Mouse (Mus musculus) intestine, embryonic 15.5 days (tissue): ENCODE measurements around the gene Glmp. TPM values are rescaled to one million over a fixed set of nuclear protein-coding genes. Genes with fewer than 3 reads are reported as not detected.

ENCODE experiments used
- ATAC-seq: fragments of 200-750 bp; cut with Nextera tagmentation; 2 replicates; pipeline ENCODE4 v1.8.0; 2017; ENCODE audit warnings: moderate TSS enrichment, moderate library complexity
- H3K27ac ChIP-seq: fragments of 300-500 bp; sonication (generic); 2 replicates; pipeline ENCODE4 v1.5.1; 2015; ENCODE audit warnings: mild to moderate bottlenecking, inconsistent platforms
- H3K27me3 ChIP-seq: fragments of 300-500 bp; sonication (generic); replicated peaks from 2 replicates; pipeline ENCODE4 v1.6.1; 2015; ENCODE audit warnings: inconsistent platforms
- H3K36me3 ChIP-seq: fragments of 300-500 bp; sonication (generic); 2 replicates; pipeline ENCODE4 v1.6.1; 2015; ENCODE audit warnings: inconsistent platforms
- H3K4me1 ChIP-seq: fragments of 300-500 bp; sonication (generic); replicated peaks from 2 replicates; pipeline ENCODE4 v1.6.1; 2015; ENCODE audit warnings: inconsistent platforms
- H3K4me2 ChIP-seq: fragments of 300-500 bp; sonication (generic); replicated peaks from 2 replicates; pipeline ENCODE4 v1.6.1; 2015; ENCODE audit warnings: mild to moderate bottlenecking, inconsistent platforms
- H3K4me3 ChIP-seq: fragments of 300-500 bp; sonication (generic); replicated peaks from 2 replicates; pipeline ENCODE4 v1.5.1; 2015; ENCODE audit warnings: inconsistent platforms
- H3K9ac ChIP-seq: fragments of 300-500 bp; sonication (generic); 2 replicates; pipeline ENCODE4 v1.6.1; 2015; ENCODE audit warnings: inconsistent platforms
- H3K9me3 ChIP-seq: fragments of 300-500 bp; sonication (generic); 2 replicates; pipeline ENCODE4 v1.6.1; 2016; ENCODE audit warnings: inconsistent platforms
- WGBS: fragments of 180-500 bp; shearing (Covaris S2); methylation state at CpG from one replicate; pipeline ENCODE4 v1.1.7; 2015; 5-methylcytosine and 5-hydroxymethylcytosine counted together
- polyA plus RNA-seq: library from polyadenylated mRNA; unstranded; fragments of >200 nt; fragmentation: Nextera tagmentation; extraction: Ambion mirVana; gene quantifications from 2 replicates; pipeline ENCODE4 v1.2.1, GENCODE M21; 2015

Gene Glmp
- polyA plus RNA-seq, 1 experiment from 2014 or later, result 268 TPM

DNA sequence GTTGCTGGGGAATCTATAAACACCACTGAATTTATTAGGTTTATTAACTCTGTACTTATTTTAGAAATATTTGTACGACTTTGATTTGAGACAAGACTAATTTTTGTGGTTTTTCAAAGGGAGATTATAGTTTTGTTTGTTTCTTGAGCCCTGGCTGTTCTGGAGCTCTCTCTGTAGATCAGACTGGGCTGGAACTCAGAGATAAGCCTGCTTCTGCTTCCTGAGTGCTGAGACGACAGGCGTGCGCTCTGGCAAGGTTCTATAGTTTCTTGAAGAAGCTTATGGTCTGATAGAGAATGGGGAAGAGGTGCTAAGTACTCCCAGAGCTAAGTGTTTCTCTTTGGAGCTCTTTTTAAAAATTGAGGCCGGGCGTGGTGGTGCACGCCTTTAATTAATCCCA is 13.5 kb downstream of the Glmp start:
- Histone ChIP-seq H3K9ac (no peak overlapping the region), H3K4me1 (peaks cover 8% of the 10 kb centered on the region), H3K9me3 (no peaks in the 10 kb centered on the region), H3K4me3 (no peak overlapping the region), H3K36me3 (peaks cover 12% of the 10 kb centered on the region), H3K27me3 (no peaks in the 10 kb centered on the region), H3K4me2 (no peak overlapping the region), H3K27ac (no peak overlapping the region)
- WGBS, result 91% methylated on average over 7 of the region's 7 CpGs
- no peak for ATAC-seq

DNA sequence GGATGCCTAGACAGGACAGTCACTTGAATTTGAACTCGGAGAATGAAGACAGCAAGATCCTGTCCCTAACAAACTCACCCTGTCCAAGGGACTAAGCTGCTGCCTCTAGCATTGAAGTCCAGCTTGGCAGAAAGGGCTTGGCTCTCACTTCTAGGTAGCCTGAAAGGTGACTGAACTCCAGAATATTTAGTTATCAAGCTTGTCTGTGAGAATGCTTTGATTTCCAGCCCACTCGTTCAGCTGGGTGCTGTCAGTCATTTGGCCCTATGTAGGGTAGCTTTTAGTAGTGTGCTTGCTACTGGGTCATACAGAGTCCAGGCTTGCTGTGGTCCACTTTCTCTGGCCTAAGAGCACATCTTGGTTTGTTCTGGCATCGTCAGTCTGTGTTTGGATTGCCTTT is 14.2 kb downstream of the Glmp start:
- H3K9ac ChIP-seq, result no peak overlapping the region
- no peaks in the 10 kb centered on the region for H3K9me3 ChIP-seq
- H3K27me3 ChIP-seq, result no peaks in the 10 kb centered on the region
- WGBS, result 69% methylated on average over 3 of the region's 3 CpGs
- no peak overlapping the region for H3K27ac ChIP-seq
- peaks cover 19% of the 10 kb centered on the region for H3K36me3 ChIP-seq
- H3K4me1 ChIP-seq, result peaks cover 7% of the 10 kb centered on the region
- H3K4me2 ChIP-seq, result no peak overlapping the region
- ATAC-seq, result no peak
- no peak overlapping the region for H3K4me3 ChIP-seq

DNA sequence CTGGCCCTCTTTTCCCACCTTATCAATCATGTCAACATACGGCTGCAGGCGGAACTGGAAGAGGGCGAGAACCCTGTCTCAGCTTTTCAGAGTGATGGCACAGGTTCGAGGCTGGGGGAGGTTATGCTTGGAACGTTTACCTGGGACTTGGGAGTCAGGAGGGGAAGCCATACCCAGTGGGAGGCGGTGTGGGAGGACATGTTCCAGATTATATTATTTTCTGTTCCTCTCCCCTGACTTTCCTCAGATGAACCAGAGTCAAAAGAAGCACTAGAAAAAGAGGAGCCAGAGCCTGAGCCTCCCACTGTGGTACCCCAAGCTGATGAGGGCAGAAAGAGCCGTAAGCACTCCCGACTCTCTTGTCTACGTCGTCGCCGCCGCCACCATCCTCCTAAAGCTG is 25.9 kb downstream of the Glmp start:
- Histone ChIP-seq H3K36me3 (peaks cover 86% of the 10 kb centered on the region), H3K27me3 (no peaks in the 10 kb centered on the region), H3K27ac (no peak overlapping the region), H3K9me3 (no peaks in the 10 kb centered on the region), H3K4me2 (no peak overlapping the region), H3K4me1 (no peaks in the 10 kb centered on the region), H3K9ac (no peak overlapping the region), H3K4me3 (no peak overlapping the region)
- no peak for ATAC-seq
- 88% methylated on average over 13 of the region's 13 CpGs for WGBS

DNA sequence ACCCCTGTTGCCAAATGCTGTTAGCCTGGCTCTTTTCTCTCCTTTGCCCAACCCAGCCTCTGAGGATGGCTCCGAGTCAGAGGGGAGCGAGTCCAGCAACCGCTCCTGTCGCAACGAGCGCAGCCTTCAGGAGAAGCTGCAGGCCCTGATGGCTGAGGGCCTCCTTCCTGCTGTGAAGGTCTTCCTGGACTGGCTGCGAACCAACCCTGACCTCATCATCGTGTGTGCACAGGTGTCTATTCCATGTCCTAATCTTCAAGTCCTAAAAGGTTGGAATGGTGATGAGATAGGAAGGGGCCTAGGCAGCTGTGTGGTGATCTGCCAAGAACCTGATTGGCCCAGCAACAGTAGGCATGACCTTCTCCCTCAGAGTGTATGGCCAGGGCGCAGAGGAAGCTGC is 28.1 kb downstream of the Glmp start:
- Histone ChIP-seq H3K9me3 (no peaks in the 10 kb centered on the region), H3K36me3 (peaks cover 85% of the 10 kb centered on the region), H3K4me1 (no peaks in the 10 kb centered on the region), H3K9ac (no peak overlapping the region), H3K4me3 (no peak overlapping the region), H3K4me2 (no peak overlapping the region), H3K27me3 (no peaks in the 10 kb centered on the region), H3K27ac (no peak overlapping the region)
- 95% methylated on average over 9 of the region's 9 CpGs for WGBS
- ATAC-seq, result no peak

DNA sequence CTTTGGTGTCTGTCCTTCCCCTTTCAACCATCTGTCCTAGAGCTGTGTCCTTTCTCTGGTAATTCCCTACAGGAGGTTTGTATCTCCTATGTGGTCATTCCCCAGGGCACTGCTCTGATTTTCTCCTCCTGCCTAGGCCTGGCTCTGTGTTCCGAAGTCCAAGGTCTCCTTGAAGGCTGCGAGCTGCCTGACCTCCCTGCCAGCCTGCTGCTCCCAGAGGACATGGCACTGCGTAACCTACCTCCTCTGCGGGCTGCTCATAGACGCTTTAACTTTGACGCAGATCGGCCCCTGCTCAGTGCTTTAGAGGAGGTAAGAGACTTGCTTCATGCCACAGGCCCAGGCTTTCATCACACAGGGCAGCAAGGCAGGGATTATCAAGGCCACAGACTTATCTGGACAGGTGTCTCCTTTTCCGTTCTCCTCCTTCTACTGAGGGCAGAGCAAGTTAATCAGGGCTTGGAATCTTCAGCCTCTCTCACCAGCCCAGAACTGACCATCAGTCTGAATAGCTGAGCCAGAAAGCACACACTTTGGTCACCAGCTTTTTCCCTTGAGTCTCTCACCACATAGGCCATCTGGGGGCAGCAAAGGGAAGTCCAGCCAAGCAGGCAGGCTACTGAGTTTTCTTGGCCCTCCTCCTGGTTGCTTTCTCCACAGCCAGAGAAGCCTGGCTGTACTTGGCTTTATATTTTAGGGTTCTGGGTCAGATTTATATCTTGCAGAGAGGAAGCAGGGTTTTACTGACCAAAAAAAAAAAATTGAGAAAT is 29.8 kb downstream of the Glmp start:
- WGBS, result 91% methylated on average over 8 of the region's 8 CpGs
- Histone ChIP-seq H3K4me2 (no peak overlapping the region), H3K27me3 (no peaks in the 10 kb centered on the region), H3K4me1 (no peaks in the 10 kb centered on the region), H3K36me3 (peaks cover 90% of the 10 kb centered on the region), H3K9me3 (no peaks in the 10 kb centered on the region), H3K4me3 (no peak overlapping the region), H3K27ac (no peak overlapping the region), H3K9ac (0 out of 2 replicates have a peak overlapping the region, but pooled peaks have one; percentile 5)
- ATAC-seq, result no peak

DNA sequence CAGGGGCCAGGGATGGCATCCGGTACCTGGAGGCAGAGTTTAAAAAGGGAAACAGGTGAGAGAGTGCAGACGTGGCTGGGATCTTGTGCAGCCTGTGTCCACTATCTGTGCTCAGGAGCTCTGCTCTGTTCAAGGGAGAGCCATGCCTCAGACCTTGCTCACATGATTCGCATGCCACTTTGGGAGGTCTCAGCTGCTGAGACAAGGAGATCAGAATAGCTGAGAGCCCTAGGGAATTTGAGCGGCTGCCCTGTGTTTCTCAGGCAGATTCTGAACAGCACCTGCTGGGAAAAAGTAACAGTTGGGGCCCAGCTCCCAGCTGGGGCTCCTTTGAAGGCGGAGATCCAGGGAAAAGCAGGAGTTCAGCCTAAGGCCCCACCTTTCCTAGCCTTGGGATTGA is 34.8 kb downstream of the Glmp start:
- no peak overlapping the region for H3K4me2 ChIP-seq
- 79% methylated on average over 5 of the region's 5 CpGs for WGBS
- ATAC-seq, result no peak
- H3K4me1 ChIP-seq, result peaks cover 9% of the 10 kb centered on the region
- peaks cover under 1% of the 10 kb centered on the region; the same call in 1 of the 2 replicates for H3K27me3 ChIP-seq
- H3K9ac ChIP-seq, result no peak overlapping the region
- H3K4me3 ChIP-seq, result no peak overlapping the region
- H3K27ac ChIP-seq, result no peak overlapping the region
- H3K36me3 ChIP-seq, result peaks cover 74% of the 10 kb centered on the region
- no peaks in the 10 kb centered on the region for H3K9me3 ChIP-seq

DNA sequence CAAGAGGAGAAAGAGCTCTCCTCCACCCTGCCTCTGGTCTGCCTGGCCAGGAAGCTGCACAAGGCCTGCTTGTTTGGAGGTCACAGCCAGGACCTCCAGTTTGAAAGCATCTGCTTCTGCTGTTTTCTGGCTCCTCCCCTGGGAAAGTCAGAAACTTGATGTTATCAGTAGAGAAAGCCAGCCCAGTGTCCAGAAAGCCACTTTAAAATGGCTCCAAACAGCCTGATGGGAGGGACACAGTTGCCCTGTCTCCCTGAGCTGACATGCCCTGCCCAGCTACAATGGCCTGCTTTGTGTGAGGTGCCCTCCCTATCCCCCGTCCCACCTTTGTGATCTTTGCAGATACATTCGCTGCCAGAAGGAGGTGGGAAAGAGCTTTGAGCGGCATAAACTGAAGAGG is 35.2 kb downstream of the Glmp start:
- no peak overlapping the region for H3K4me3 ChIP-seq
- H3K9me3 ChIP-seq, result no peaks in the 10 kb centered on the region
- peaks cover 13% of the 10 kb centered on the region for H3K4me1 ChIP-seq
- no peak overlapping the region for H3K9ac ChIP-seq
- WGBS, result 64% methylated on average over 3 of the region's 3 CpGs
- peaks cover 4% of the 10 kb centered on the region for H3K27me3 ChIP-seq
- H3K36me3 ChIP-seq, result peaks cover 70% of the 10 kb centered on the region
- no peak overlapping the region for H3K27ac ChIP-seq
- ATAC-seq, result no peak
- H3K4me2 ChIP-seq, result no peak overlapping the region

DNA sequence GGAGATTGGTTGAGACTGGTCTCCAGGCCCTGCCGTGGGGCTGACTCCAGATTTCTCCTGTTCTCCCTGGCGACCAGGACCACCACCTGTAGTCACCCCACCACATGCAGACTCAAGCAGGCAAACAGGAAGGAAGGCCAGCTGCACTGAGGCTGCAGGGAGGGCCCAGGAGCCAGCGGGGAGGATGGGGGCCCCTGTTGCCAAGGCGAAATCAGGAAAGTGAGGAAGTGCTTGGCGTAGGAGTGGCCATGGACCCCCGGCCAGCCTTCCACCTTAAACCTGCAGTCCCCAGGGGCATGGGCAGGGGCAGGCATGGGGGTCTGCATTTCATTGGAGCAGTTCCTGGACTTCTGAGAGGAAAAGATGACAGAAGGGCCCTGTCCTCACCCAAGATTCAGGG is 36.3 kb downstream of the Glmp start:
- peaks cover 12% of the 10 kb centered on the region for H3K27me3 ChIP-seq
- H3K4me3 ChIP-seq, result no peak overlapping the region
- no peak overlapping the region for H3K9ac ChIP-seq
- no peaks in the 10 kb centered on the region for H3K9me3 ChIP-seq
- peaks cover 13% of the 10 kb centered on the region for H3K4me1 ChIP-seq
- H3K4me2 ChIP-seq, result no peak overlapping the region
- peaks cover 59% of the 10 kb centered on the region for H3K36me3 ChIP-seq
- no peak overlapping the region for H3K27ac ChIP-seq
- WGBS, result 82% methylated on average over 6 of the region's 6 CpGs
- ATAC-seq, result no peak

DNA sequence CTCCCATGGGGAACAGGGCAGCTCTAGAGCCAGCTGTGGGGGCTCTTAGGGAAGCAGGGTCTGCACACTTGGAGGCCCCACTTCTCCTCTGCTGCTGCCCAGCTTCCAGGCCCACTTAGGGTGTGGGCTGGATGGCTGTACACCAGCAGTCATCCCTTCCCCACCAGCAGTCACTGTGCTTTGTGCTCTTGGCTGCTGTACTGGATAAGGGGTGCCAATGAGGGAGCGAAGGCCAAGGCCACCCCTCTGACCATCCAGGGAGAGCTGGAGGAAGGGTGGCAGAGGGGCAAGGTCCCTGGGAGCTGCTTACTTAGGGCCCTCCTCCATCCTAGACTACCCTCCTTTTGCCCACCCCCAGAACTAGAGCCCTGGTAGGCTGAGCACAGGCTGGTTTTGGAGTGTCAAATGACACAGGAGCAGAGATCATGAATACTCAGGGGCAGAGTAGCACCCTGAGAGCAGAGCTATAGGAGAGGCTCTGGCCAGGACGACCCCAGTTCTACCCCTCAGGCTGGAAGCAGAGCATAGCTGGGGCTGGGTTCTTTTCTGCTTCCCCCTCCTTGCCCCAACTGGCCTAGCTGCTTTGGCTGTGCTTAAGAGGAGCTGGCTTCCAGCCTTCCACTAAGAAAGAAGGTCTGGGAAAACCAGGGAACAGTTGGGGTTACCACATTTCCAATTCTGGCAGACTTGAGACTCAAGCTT is 36.9 kb downstream of the Glmp start:
- Histone ChIP-seq H3K9ac (no peak overlapping the region), H3K4me1 (peaks cover 13% of the 10 kb centered on the region), H3K4me2 (no peak overlapping the region), H3K27ac (no peak overlapping the region), H3K4me3 (no peak overlapping the region), H3K9me3 (no peaks in the 10 kb centered on the region), H3K27me3 (peaks cover 14% of the 10 kb centered on the region), H3K36me3 (peaks cover 53% of the 10 kb centered on the region)
- no peak for ATAC-seq
- 88% methylated on average over 2 of the region's 2 CpGs for WGBS

DNA sequence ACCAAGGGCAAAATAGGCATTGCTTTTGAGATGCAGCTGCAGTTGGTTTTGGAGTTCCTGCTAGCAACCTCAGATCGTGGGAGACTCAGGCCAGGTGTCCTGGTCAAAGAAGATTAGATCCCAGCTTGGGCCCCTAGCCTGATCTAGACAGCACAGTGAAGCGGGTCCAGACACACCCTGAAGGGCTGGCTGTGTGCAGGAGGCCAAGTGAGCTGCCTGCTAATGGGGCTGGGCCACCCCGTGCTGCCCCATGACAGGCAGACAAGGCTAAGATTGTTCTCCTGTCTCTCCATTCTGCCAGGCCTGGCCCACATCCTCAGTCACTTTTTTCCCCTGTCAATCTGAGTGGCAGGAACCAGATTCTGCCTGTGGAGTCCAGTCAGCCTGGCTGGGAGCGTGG is 38.9 kb downstream of the Glmp start:
- Histone ChIP-seq H3K36me3 (peaks cover 37% of the 10 kb centered on the region), H3K4me3 (no peak overlapping the region), H3K4me2 (no peak overlapping the region), H3K9me3 (no peaks in the 10 kb centered on the region), H3K27me3 (peaks cover 14% of the 10 kb centered on the region), H3K4me1 (peaks cover 13% of the 10 kb centered on the region), H3K27ac (no peak overlapping the region), H3K9ac (no peak overlapping the region)
- 52% methylated on average over 4 of the region's 4 CpGs for WGBS
- ATAC-seq, result peak; percentile 69

DNA sequence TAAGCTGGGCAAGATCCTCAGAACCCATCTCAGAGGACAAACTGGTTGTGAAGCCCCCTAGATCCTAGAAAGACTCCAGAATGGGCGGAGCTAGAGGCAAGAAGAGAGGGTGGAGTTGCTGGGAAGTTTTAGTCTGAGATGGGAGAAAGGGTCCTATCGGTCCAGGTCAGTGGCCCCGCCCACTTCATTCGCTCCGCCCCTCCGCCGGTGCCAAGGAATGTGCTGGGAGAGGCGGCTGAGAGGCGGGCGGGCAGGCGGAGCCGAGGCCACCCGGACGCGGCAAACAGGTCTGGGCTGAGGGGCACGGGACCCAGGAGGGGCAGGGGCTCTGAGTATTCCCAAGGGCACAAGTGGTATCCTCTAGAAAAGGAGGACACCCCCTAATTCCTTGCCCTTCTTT is 39.5 kb downstream of the Glmp start, which contains the start of gene Paqr6:
Gene Paqr6, plus strand, starts transcription at position 248 of the 400 bp plus-strand sequence.
- Histone ChIP-seq H3K27ac (no peak within 1 kb of the TSS), H3K4me3 (peak within 1 kb of the TSS; percentile 22), H3K4me1 (peaks cover 13% of the 10 kb centered on the region), H3K9ac (0 out of 2 replicates have a peak within 1 kb of the TSS, but pooled peaks have one; percentile 17), H3K9me3 (no peaks in the 10 kb centered on the region), H3K4me2 (peak within 1 kb of the TSS; percentile 54), H3K36me3 (peaks cover 31% of the 10 kb centered on the region), H3K27me3 (peaks cover 14% of the 10 kb centered on the region)
- peak; percentile 44 for ATAC-seq
- 3% methylated on average over 16 of the region's 16 CpGs for WGBS

DNA sequence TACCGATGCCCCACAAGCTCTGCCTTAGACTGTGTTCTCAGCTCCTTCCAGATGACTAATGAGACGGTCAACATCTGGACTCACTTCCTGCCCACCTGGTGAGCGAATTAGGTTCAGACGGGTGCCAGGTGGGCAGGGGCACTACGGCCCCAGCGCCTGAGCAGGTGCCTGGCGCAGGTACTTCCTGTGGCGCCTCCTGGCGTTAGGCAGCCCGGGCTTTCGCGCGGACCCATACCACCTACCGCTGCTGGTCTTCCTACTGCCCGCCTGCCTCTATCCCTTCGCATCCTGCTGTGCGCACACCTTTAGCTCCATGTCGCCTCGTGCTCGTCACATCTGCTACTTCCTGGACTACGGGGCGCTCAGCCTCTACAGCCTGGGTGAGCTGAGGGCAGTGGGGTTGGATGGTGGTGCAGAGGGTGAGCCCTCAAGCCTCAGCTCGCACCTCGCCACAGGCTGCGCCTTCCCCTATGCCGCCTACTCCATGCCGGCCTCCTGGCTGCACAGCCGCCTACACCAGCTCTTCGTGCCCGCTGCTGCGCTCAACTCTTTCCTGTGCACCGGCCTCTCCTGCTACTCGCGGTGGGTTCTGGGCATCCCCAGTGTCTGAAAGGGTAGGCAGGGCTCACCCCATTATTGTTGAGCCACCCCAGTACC is 41.0 kb downstream of the Glmp start:
- WGBS, result 38% methylated on average over 34 of the region's 34 CpGs
- Histone ChIP-seq H3K9me3 (no peaks in the 10 kb centered on the region), H3K4me3 (no peak overlapping the region), H3K27ac (no peak overlapping the region), H3K9ac (no peak overlapping the region), H3K27me3 (peaks cover 14% of the 10 kb centered on the region), H3K36me3 (peaks cover 16% of the 10 kb centered on the region), H3K4me2 (no peak overlapping the region), H3K4me1 (peaks cover 13% of the 10 kb centered on the region)
- no peak for ATAC-seq
